Mouse (Mus musculus) ES-Bruce4 (cell line): Measurements from ENCODE around the gene Lypd4.

ENCODE experiments used
- CTCF ChIP-seq: IDR thresholded peaks from one replicate; pipeline ENCODE4 v1.8.1; 2011; ENCODE audit warnings: low read depth, low read length
- POLR2A ChIP-seq: IDR thresholded peaks from one replicate; pipeline ENCODE4 v1.8.1; 2011; ENCODE audit warnings: low read length; ENCODE audit not compliant: insufficient read depth

DNA sequence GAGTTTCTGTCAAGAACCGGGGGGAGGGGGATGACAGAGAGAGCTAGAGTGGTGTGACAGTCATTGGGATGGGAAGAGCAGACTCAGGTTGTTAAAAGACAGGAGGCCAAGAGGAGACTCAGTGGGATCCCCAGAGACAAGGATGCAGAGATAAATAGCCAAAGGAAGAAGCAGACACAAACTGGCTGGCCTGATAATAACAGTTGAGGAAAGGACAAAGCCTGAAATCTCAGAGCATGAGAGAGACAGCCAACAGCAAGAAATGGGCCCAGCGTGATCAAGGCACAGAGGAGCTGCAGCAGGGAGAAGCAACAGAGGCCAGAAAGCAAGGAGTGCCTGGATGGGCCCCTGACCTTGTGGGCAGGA lies 32.5 kb upstream of the Lypd4 start:
- TF ChIP-seq CTCF (no peak), POLR2A (no peak)
